Mouse (Mus musculus): ENCODE results near the gene Agfg1. TPM values are rescaled to one million over a fixed set of nuclear protein-coding genes. Genes with fewer than 3 reads are reported as not detected.

Agfg1 gene
- polyA plus RNA-seq (2015; fragmentation: Nextera tagmentation; extraction: Ambion mirVana): 25.4 and 30.8 TPM in 2 replicates

DNA sequence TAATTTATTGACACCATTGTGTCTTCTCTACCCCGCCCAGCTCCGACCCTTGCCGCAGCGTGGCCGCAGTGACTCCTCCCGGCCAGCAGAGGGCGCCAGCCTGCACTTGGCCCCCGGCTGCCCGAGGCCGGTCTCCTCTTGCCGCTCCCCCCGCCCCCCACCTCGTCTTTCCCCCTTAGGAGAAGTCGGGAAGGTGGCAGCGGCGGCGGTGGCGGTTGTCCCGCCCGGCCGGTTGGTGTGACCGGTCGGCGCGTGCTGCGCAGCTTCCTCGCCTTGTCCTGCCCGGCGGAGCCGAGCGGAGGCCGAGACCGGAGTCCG lies at the start of gene Agfg1:
TSS of gene Agfg1 (plus strand) at position 188 of the 318 bp plus-strand sequence.
- Histone ChIP-seq H3K4me2 (peak within 1 kb of the TSS; percentile 87), H3K4me1 (replicated peaks) (peaks cover 31% of the 10 kb centered on the region), H3K9ac (peak within 1 kb of the TSS; percentile 79), H3K36me3 (no peaks in the 10 kb centered on the region), H3K4me3 (peak within 1 kb of the TSS; percentile 96), H3K27ac (peak within 1 kb of the TSS; percentile 81), H3K9me3 (replicated peaks) (no peaks in the 10 kb centered on the region), H3K27me3 (no peaks in the 10 kb centered on the region)
- WGBS: 0% methylated on average over 32 of the region's 34 CpGs
- ATAC-seq (replicated peaks; ENCODE audit: insufficient number of reproducible peaks, insufficient read depth, low FRiP score, low read depth): peak; percentile 87

DNA sequence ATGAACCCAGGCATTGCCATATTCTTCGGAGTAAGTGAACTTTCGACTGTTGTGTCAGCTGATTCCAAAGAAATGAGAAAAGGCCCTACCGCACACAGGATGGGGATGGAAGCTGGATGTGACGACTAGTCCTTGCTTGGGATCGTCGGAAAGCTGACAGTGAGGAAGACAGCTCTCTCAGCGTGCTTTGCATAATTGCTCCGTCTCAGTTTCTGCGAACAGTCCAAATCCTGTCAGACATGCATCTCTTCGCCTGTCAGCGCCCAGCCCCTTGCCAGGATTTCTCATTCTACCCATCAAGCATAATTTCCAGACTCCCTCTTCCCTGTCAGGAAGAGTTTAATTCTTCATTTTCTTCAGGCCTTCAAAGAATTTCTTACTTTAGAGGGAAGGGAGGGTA lies 48.2 kb upstream of the Agfg1 start:
- no peaks in the 10 kb centered on the region for H3K27me3 ChIP-seq
- no peaks in the 10 kb centered on the region for H3K36me3 ChIP-seq
- 60% methylated on average over 11 of the region's 11 CpGs for WGBS
- H3K4me2 ChIP-seq: no peak overlapping the region
- H3K27ac ChIP-seq: no peak overlapping the region
- no peak overlapping the region for H3K9ac ChIP-seq
- H3K4me1 ChIP-seq (replicated peaks): peaks cover 9% of the 10 kb centered on the region
- H3K4me3 ChIP-seq: no peak overlapping the region
- ATAC-seq (replicated peaks; ENCODE audit: insufficient number of reproducible peaks, insufficient read depth, low FRiP score, low read depth): no peak
- H3K9me3 ChIP-seq (replicated peaks): no peaks in the 10 kb centered on the region

DNA sequence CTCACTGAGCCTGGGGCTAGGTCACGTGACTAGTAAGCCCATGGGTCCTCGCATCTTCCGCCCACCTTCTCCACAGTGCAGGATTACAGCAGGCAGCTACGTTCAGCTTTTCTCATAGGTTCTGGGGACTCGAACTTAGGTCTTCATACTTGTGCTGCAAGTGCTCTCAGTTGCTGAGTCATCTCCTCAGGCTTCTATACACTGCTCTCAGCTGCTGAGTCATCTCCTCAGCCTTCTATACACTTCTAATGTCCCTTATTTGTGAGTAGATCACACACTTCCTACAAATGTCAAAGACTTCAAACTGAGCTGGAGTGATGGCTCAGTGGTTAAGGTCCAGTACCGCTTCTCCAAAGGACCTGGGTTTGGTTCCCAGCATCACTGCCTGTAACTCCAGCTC lies 47.0 kb upstream of the Agfg1 start:
- 89% methylated on average over 6 of the region's 6 CpGs for WGBS
- Histone ChIP-seq H3K4me3 (no peak overlapping the region), H3K27ac (no peak overlapping the region), H3K27me3 (no peaks in the 10 kb centered on the region), H3K9me3 (replicated peaks) (no peaks in the 10 kb centered on the region), H3K36me3 (no peaks in the 10 kb centered on the region), H3K4me2 (no peak overlapping the region), H3K4me1 (replicated peaks) (peaks cover 9% of the 10 kb centered on the region), H3K9ac (no peak overlapping the region)
- no peak for ATAC-seq (replicated peaks; ENCODE audit: insufficient number of reproducible peaks, insufficient read depth, low FRiP score, low read depth)

DNA sequence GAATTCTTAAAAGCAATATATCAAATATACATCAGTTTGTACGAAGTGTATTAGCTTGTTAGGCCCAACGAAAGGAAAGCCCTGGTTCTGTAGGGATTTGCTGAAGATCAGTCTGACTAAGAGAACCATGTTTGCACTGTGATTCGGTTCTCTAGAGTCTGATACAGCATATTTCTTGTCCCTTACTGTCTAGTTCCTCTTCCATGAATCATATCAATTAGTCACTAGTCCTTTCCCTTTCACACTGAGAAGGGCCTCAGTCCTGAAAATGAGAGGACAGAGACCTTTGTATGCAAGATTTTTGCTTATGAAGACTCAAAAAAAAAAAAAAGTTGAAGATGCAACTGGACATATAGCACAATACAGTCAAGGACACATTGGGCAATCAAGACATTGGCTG lies 46.2 kb upstream of the Agfg1 start:
- Histone ChIP-seq H3K4me2 (no peak overlapping the region), H3K36me3 (no peaks in the 10 kb centered on the region), H3K4me3 (no peak overlapping the region), H3K9me3 (replicated peaks) (no peaks in the 10 kb centered on the region), H3K4me1 (replicated peaks) (peaks cover 2% of the 10 kb centered on the region; the same call in 1 of the 2 replicates), H3K27me3 (no peaks in the 10 kb centered on the region), H3K9ac (no peak overlapping the region), H3K27ac (no peak overlapping the region)
- ATAC-seq (replicated peaks; ENCODE audit: insufficient number of reproducible peaks, insufficient read depth, low FRiP score, low read depth): no peak
- WGBS: 75% methylated on average over 3 of the region's 3 CpGs

DNA sequence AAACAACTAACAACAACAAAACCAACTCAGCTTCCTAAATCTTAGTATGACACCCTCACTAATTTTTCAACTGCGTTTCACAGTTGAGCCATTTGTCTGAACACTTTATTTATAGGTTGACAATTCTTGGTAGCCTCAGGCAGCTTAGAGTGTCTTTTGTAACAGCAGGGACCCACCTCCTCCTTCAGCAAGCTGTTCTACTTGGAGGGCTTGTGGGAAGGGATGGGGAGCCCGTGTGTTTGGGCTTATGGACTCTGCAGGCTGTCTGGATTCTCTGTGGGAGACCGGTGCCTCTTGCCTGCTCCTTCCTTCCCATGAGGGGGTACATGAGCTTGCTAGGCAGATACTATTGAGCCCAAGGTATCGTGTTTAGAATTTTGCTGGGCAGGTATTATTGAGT lies 45.3 kb upstream of the Agfg1 start:
- ATAC-seq (replicated peaks; ENCODE audit: insufficient number of reproducible peaks, insufficient read depth, low FRiP score, low read depth): no peak
- Histone ChIP-seq H3K36me3 (no peaks in the 10 kb centered on the region), H3K4me3 (no peak overlapping the region), H3K27ac (no peak overlapping the region), H3K27me3 (no peaks in the 10 kb centered on the region), H3K4me2 (no peak overlapping the region), H3K9ac (no peak overlapping the region), H3K9me3 (replicated peaks) (no peaks in the 10 kb centered on the region), H3K4me1 (replicated peaks) (no peaks in the 10 kb centered on the region)
- 61% methylated on average over 4 of the region's 4 CpGs for WGBS

DNA sequence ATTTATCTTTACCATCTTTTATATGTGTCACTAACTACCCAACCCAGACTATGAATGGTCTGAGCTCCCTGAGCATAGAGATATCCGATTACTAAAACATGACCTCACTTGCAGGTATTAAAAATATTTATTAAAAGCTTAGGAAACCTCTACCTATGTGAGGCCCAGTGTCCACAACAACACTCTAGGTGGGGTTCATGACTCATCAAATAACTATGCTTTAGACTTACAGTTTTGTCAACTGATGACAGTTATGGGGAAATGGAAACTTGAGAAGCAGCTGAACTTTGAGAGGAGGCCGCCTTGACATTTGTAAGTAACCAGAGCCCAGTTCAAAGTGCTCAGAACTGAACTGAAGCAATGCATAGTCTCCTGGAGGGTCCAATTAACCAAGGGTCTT lies 44.1 kb upstream of the Agfg1 start:
- Histone ChIP-seq H3K27ac (peak overlapping the region; percentile 32), H3K9me3 (replicated peaks) (no peaks in the 10 kb centered on the region), H3K4me2 (no peak overlapping the region), H3K9ac (no peak overlapping the region), H3K36me3 (no peaks in the 10 kb centered on the region), H3K4me1 (replicated peaks) (no peaks in the 10 kb centered on the region), H3K27me3 (no peaks in the 10 kb centered on the region), H3K4me3 (no peak overlapping the region)
- 0 out of 2 replicates have a peak, but pooled peaks have one; percentile 45 for ATAC-seq (replicated peaks; ENCODE audit: insufficient number of reproducible peaks, insufficient read depth, low FRiP score, low read depth)
- WGBS: 63% methylated on average over 2 of the region's 2 CpGs

DNA sequence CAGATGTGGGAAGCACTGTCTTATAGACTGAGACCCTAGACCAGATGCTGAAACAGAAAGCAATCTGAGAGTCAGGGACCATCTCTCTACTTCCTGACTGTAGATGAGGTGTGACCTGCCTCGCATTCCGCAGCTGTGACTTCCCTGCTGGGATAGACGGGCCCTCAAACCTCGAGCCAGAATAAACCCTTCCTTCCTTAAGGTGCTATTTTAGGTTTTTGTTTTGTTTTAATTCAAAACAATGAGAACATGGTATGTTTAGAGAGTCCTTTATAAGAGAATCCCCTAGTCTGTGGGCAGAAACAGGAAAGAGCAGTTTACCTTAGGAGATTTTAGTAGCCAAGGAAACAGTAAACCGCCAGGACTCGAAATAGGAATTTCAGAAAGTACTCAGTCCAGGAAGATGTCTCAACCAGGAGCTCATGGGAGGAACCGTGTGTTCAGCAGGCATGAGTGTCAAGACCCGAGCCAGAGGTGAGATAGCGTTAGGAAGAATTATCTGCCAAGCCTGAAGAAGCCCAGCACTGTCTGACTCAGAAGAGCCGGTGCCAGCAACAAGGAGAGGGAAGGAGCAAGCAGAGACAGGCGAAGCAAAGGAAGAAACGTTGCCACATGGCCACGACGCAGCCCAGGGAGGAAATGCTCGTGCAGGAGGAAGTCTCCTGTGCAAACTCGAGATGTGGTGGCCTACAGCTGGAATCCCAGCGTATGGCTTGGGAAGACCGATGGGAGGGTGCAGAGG lies 43.4 kb upstream of the Agfg1 start:
- H3K4me3 ChIP-seq: no peak overlapping the region
- no peak overlapping the region for H3K9ac ChIP-seq
- no peak overlapping the region for H3K4me2 ChIP-seq
- H3K36me3 ChIP-seq: no peaks in the 10 kb centered on the region
- H3K9me3 ChIP-seq (replicated peaks): no peaks in the 10 kb centered on the region
- H3K4me1 ChIP-seq (replicated peaks): no peaks in the 10 kb centered on the region
- WGBS: 43% methylated on average over 18 of the region's 18 CpGs
- no peaks in the 10 kb centered on the region for H3K27me3 ChIP-seq
- ATAC-seq (replicated peaks; ENCODE audit: insufficient number of reproducible peaks, insufficient read depth, low FRiP score, low read depth): no peak
- H3K27ac ChIP-seq: peak overlapping the region; percentile 32

DNA sequence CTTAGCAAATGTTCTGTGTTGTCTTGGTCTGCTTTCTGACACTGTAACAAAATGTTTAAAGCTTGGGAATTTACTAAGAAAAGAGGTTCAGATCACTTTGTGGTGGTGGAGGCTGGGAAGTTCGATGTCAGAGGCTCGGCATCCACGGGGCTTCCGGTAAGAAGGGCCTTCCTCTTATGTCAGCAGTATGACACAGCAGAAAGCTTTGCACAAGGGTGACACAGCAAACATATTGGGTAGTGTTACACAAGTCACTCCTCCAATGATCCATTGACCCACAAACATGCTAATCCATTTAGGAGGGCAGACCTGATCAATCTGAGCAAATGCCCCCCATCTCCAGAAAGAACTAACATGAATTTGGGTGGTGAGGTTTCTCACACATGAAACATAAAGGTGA lies 42.2 kb upstream of the Agfg1 start:
- Histone ChIP-seq H3K4me2 (no peak overlapping the region), H3K36me3 (no peaks in the 10 kb centered on the region), H3K27ac (no peak overlapping the region), H3K4me3 (no peak overlapping the region), H3K9me3 (replicated peaks) (no peaks in the 10 kb centered on the region), H3K27me3 (no peaks in the 10 kb centered on the region), H3K9ac (no peak overlapping the region), H3K4me1 (replicated peaks) (no peaks in the 10 kb centered on the region)
- 88% methylated on average over 4 of the region's 4 CpGs for WGBS
- ATAC-seq (replicated peaks; ENCODE audit: insufficient number of reproducible peaks, insufficient read depth, low FRiP score, low read depth): no peak

DNA sequence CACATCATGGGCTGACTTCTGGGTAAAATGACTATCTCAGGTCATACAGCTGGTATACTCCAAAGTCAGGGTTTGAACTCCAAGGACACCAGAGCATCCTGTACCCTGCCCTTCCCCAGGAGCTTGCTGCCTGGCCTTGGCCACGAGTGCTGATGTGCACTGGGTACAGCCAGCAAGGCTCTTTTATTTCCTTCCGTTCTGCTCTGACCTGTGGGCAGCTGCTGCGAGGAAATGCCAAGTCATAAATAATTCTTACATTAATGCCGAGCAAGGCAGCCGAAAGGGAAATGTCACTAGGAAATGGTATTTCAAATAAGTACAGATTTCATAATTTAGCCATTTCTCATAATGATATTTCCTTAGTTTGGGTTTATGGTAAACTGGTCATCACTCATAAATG lies 41.0 kb upstream of the Agfg1 start:
- Histone ChIP-seq H3K27me3 (no peaks in the 10 kb centered on the region), H3K9me3 (replicated peaks) (no peaks in the 10 kb centered on the region), H3K4me1 (replicated peaks) (no peaks in the 10 kb centered on the region), H3K36me3 (no peaks in the 10 kb centered on the region), H3K27ac (no peak overlapping the region), H3K4me2 (no peak overlapping the region), H3K9ac (no peak overlapping the region), H3K4me3 (no peak overlapping the region)
- 68% methylated on average over 5 of the region's 5 CpGs for WGBS
- no peak for ATAC-seq (replicated peaks; ENCODE audit: insufficient number of reproducible peaks, insufficient read depth, low FRiP score, low read depth)

DNA sequence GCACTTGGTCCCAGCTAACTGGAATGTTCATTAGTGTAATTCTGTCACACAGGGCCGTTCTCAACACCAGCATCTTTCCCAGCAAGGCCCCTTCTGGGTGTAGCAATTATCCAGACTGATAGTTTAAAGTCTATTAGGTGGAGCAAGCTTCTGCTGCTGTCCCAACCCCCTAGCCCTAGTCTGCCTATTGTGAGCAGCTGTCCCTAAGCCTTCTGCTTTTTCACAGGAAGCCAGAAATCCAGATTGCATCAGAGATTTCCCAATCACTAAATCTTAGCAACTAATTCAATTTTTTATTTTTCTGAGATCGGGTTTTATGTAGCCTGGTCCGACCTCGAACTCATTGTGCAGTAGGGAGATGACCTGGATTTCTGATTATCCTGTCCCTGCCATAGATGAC lies 40.4 kb upstream of the Agfg1 start:
- Histone ChIP-seq H3K9me3 (replicated peaks) (no peaks in the 10 kb centered on the region), H3K27ac (no peak overlapping the region), H3K4me3 (no peak overlapping the region), H3K4me1 (replicated peaks) (peaks cover under 1% of the 10 kb centered on the region; the same call in 1 of the 2 replicates), H3K9ac (no peak overlapping the region), H3K4me2 (no peak overlapping the region), H3K27me3 (no peaks in the 10 kb centered on the region), H3K36me3 (no peaks in the 10 kb centered on the region)
- no peak; the same call in 1 of the 2 replicates for ATAC-seq (replicated peaks; ENCODE audit: insufficient number of reproducible peaks, insufficient read depth, low FRiP score, low read depth)
- WGBS: 77% methylated on average over 4 of the region's 4 CpGs

DNA sequence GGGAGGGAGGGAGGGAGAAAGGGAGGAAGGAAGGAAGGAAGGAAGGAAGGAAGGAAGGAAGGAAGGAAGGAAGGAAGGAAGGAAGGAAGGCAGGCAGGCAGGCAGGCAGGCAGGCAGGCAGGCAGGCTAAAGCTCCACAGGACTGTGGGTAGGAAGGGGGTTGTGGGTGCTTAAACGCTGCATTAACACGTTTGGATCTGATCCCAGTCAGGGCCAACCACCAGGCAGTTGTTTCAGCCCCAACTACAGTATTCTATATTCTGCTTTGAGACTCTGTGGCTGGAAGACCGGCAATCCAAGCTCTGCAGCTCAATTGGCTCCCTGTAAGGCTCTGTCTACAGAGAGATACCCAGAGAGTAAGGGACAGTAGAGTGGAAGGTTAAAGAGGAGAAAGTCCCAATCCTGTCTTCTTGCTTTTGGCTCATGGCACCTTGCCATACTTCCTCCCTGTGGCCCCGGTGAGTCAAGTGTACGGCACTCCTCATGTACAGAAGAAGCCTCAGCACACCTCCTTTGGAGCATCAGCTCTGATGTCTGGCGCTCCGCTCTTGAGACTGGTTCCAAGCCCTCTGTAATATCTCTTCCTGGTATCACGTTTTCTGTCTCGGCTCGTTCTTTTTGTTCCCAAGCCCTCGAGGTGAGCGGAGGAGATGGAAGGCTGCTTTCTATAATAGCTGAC lies 38.0 kb upstream of the Agfg1 start:
- no peak overlapping the region for H3K9ac ChIP-seq
- no peaks in the 10 kb centered on the region for H3K9me3 ChIP-seq (replicated peaks)
- H3K4me2 ChIP-seq: no peak overlapping the region
- no peaks in the 10 kb centered on the region for H3K27me3 ChIP-seq
- no peak overlapping the region for H3K4me3 ChIP-seq
- WGBS: 57% methylated on average over 12 of the region's 12 CpGs
- H3K27ac ChIP-seq: no peak overlapping the region
- H3K4me1 ChIP-seq (replicated peaks): peaks cover 5% of the 10 kb centered on the region; the same call in 1 of the 2 replicates
- no peak for ATAC-seq (replicated peaks; ENCODE audit: insufficient number of reproducible peaks, insufficient read depth, low FRiP score, low read depth)
- H3K36me3 ChIP-seq: no peaks in the 10 kb centered on the region

DNA sequence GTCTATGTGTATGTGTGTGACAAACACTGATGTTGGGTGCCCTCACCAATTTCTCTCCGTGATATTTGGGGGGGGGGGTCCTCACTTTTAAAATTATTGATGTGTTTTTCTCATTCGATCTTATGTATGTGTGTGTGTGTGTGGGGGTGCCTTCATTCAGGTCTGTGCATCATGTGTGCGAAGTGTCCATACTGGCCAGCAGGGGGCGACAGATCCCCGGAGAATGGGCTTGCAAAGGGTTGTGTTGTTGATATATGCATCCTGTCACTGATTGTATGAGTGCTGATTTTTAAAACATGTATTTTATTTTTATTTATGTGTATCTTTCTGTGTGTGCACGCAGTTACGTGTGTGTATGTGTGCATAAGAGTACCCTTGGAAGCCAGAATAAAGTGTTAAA lies 35.7 kb upstream of the Agfg1 start:
- Histone ChIP-seq H3K4me3 (no peak overlapping the region), H3K27me3 (no peaks in the 10 kb centered on the region), H3K27ac (no peak overlapping the region), H3K36me3 (no peaks in the 10 kb centered on the region), H3K4me1 (replicated peaks) (peaks cover 5% of the 10 kb centered on the region; the same call in 1 of the 2 replicates), H3K9me3 (replicated peaks) (no peaks in the 10 kb centered on the region), H3K4me2 (no peak overlapping the region), H3K9ac (no peak overlapping the region)
- WGBS: 76% methylated on average over 7 of the region's 7 CpGs
- ATAC-seq (replicated peaks; ENCODE audit: insufficient number of reproducible peaks, insufficient read depth, low FRiP score, low read depth): no peak
